Mouse (Mus musculus): ENCODE data around the gene Slc22a12.

The Slc22a12 gene

DNA sequence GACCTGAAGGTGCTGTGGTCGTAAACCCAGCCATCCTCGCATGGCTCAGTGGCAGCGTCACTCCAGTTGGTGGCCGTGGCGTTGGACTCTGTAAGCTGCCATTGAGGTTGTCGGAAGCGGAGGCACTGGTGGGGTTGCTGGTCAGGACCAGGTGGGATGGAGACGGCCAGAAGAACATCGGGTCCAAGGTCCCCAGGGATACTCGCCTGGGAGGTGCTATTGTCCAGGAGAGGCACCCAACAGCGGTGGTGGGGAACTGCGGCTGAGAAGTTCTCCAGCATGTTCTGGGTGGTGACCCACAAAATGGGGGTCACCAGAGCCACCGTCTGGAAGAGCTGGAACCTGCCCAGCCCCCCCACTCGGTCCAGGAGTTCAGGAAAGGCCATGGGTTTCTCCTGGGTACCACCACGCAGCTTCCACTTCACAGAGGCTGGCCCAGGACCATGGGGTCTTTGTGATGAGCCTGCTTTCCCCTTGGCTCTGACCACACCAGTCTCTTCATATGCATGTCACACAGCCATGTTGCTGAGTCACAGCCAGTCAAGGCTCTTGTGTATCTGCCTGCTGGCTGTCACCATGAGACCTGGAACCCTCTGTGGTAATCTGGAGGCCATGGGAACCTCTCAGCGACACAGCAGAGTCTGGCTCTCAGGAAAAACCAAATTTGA, at the start of gene Slc22a12:
Gene Slc22a12 (minus strand): TSS at position 666 of the 668 bp plus-strand sequence.
- DNase-seq, result peak; percentile 89

DNA sequence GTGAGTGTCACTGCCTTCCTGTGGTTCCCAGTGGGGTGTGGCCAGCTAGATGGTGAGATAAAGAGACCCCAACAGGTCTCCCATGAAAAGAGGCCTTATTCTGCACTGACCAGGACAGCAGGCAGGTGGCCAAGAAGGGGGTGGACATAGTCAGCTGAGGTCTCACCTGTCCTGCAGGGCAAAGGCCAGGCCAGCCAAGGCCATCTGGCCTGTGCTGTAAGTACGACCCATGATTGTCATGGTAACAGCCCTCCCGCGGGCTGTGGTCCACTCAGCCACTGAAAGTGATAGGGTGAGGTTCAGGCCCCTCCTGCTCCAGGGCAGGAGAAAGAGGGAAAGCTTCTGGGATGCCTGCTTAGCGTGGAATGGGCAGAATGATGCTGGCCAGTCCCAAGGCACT, 29.2 kb upstream of the Slc22a12 start:
- no peak for DNase-seq

DNA sequence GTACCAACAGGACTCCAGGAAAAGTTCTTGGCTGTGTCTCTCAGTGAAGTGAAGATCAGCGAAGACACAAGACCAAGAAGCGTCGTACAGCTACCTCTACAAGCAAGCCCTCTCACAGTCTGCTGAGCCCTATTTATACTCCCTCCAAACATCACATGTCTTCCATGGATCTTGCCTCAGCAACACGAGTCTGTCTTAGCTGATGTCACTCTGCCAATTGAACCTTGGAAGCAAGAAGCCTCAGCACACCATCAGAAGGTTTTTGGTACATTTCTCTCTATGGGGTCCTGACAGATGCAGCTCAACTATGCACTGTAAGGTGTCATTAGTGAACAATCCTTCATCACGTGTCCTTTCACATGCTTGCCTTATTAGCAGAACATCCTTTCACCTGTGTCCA, 28.6 kb upstream of the Slc22a12 start:
- DNase-seq, result no peak

GRCm38 (mm10) chr19:6569561-6569960, 26.7 kb upstream of the Slc22a12 start:
- DNase-seq, result no peak

- no peak for DNase-seq
These were observed 26.2 kb upstream of the Slc22a12 start for GRCm38 (mm10) chr19:6569021-6569420.

GRCm38 (mm10) chr19:6566450-6566849, 23.6 kb upstream of the Slc22a12 start:
- peak; percentile 91 for DNase-seq

GRCm38 (mm10) chr19:6565136-6565535, 22.3 kb upstream of the Slc22a12 start:
- DNase-seq, result no peak

DNA sequence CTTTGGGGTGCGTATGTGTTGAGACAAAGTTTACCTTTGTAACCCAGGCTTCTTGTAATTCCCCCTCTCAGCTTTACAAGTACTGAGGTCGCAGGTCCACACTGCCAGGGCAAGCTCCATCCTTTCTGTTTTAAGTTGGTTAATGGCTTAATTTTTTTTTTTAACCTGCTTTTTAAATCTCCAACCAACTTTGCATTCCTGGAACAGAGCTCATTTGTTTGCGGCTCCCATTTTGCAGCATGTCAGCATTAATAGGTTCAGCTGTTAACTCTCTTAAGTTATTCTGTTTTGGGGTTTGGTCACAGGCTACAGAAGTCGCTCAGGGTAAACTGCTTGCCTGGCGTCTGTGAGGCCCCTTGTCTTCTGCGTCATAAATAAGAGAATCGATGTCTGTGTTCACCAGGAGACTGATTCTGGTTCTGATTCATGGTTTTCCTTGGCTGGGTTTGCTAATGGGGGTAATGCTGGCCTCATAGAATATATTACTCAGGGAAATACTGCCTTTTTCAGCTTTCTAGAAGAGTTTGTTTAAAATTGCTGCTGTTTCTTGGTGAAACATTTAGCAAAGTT, 17.5 kb upstream of the Slc22a12 start:
- no peak for DNase-seq

DNA sequence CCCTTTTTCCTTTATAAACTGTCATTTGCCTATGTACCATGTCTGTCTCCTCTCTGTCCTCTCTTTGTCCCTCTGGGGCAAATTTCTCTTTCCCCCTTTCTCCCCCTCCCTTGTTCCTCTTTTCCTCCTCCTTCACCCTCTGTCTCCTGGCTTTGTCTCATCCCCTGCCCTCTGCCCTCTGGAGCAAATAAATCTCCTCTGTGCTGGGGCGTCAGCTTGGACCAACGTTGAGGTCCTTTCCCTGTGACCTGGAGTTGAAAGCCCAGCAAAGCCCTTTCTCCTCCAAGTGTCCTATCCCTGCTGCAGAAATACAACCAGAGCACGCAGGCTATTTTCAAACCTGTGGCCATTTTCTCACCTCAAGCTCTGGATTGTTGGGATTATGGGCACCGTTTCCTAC, 16.7 kb upstream of the Slc22a12 start:
- DNase-seq, result no peak

GRCm38 (mm10) chr19:6553819-6554582, 11.2 kb upstream of the Slc22a12 start:
- peak; percentile 99 for DNase-seq

- no peak for DNase-seq
These were observed 10.3 kb upstream of the Slc22a12 start for GRCm38 (mm10) chr19:6553174-6553573.

DNA sequence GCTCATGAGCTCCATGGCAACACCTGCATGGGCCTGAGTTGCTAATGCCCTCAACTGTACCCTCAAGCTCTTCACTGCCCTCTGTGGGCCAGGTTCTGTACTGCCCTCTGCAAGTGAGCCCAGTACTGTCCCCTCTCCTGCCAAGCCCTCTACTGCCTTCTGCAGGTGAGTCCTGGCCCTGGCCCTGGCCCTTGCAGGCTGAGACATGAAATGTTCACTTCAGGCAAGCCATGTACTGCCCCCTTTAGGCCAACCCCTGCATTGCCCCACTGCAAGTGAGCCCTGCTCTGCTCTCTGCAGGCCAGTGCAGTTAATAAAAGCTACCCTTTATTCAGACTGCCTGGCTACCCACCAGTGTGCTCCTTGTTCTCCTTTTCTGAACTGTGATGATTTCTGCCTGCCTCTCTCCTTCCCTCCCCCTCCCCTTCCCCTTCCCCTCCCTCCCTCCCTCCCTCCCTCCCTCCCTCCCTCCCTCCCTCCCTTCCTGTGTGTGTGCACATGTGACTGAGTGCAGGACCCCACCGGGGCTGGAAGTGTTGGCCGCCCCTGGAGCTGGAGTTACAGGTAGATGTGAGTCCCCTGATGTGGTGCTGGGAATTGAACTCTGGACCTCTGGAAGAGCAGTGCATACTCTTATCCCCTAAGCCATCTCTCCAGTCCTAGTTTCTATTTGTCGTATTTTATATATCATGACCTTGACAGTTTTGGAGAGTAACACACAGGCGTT, 9.6 kb upstream of the Slc22a12 start:
- peak; percentile 95 for DNase-seq

DNA sequence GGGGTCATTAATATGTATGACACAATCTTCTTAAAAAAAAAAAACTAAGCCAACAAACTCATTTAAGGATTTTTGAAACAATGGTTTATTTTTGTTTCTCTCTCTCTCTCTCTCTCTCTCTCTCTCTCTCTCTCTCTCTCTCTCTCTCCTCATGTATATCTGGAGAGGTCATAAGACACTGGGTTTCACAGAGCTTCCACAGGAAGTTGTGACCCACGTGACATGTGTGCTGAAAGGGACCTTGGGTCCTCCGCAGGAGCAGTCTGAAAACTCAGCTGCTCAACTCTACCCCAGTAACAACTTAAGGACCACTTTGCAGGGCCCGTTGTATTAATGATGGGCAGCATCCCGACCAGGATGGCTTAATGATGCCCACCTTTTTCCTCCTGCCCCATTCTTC, 8.4 kb upstream of the Slc22a12 start:
- no peak for DNase-seq

- peak; percentile 86 for DNase-seq
These were observed 6.7 kb upstream of the Slc22a12 start for GRCm38 (mm10) chr19:6549566-6549965.

- peak; percentile 73 for DNase-seq
These were observed 5.9 kb upstream of the Slc22a12 start for GRCm38 (mm10) chr19:6548431-6549410.

- peak; percentile 85 for DNase-seq
These were observed 5.0 kb upstream of the Slc22a12 start for GRCm38 (mm10) chr19:6547801-6548200.

DNA sequence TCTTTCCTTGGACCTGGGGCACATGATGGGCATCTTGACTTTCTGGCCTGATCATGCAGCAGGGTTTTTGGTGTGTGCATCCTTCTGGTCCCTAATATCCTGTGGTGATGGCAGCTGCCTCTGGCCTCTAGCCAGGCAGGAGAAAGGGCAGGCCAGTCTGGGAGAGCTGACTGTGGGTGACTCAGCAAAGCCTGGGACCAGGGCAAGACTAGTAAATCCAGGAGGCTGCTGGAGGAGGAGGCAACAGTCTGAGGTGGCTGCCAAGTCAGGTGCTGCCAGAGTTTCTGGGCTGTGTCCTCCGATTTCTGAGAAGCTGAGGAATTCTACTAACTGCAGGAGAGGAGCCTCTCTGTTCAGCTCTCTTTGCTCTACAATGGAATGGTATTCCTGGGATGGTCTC, 3.3 kb upstream of the Slc22a12 start:
- DNase-seq, result peak; percentile 97

DNA sequence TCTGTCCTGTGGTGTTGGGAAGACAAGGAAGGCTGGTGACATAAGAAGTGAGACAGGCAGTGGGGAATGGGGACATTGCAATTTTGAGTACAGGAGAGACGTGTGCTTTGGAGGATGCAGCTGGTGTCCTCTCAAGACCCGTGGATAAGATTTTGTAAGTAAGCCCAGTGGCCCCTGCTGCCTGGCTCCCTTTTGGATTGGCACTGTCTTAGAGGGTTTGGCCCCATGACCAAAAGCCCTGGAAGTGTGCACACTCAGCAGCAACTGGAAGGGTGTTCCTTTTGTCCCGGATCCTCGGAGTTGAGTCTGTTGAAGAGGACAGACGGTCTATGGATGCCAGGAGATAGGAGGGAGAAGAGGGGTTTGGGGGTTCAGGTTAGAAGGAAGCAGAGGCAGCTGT, 2.6 kb upstream of the Slc22a12 start:
- peak; percentile 89 for DNase-seq

DNA sequence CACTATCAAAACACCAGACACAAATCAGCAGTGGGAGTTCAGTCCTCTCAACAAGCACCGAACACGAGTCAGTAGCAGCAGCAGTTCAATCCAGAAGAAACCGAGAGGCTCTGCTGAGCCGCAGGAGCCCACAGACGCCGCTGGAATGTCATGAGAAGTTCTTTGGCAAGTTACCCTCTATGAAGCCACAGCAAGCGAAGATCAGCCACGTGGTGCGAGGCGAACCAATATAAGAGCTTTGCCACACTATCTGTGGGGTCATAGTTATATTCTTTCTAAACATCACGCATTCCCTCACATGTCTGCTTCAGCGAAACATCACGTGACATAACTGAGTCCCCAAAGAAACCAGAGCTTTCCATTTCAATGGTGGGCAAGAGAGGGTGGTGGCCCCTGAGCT, 1.9 kb upstream of the Slc22a12 start:
- DNase-seq, result peak; percentile 90

- peak; percentile 72 for DNase-seq
These were observed 686 bp upstream of the Slc22a12 start for GRCm38 (mm10) chr19:6543518-6543917.

DNA sequence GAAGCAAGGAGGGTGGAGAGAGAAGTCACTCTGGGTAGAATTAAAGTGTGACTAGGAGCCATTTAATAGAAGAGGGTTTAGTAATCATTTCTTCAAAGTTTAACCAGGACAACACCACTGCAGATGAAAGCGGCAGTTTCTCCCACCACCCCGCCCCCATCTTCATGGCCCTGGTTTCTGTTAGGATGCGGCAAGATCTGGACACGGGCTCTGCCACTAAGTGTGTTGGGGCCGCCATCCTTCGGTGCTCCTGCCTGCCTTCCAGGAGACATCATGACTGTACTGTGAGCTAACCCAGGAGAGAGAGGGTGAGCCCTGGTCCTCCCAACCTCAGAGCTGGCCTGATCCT, 177 bp upstream of the Slc22a12 start:
- peak; percentile 79 for DNase-seq

DNA sequence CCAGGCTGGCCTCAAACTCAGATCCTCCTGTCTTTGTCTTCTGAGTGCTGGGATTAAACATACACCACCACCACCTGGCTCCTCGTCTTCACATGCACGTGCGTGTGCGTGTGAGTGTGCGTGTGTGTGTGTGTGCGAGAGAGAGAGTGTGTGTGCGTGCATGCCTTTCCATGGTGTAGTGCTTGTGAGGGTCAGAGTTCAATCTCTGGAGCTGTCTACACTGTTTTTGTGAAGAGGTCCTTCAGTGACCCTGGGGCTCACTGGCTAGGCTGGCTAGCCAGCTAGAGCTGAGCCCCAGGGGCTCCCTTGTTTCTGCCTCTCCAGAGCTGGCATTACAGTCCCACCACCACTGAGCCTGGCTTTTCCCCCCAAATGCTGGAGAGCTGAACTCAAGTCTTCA, 1.3 kb downstream of the Slc22a12 start:
- no peak for DNase-seq
